Mouse (Mus musculus): ENCODE results near the gene Abca4. TPM values are rescaled to one million over a fixed set of nuclear protein-coding genes. Genes with fewer than 3 reads are reported as not detected.
A peak's percentile ranks its signal among the peaks of the same experiment; 100 is the strongest.

The Abca4 gene
- total RNA-seq, 1 experiment from 2014 or later: 2.0 TPM

DNA sequence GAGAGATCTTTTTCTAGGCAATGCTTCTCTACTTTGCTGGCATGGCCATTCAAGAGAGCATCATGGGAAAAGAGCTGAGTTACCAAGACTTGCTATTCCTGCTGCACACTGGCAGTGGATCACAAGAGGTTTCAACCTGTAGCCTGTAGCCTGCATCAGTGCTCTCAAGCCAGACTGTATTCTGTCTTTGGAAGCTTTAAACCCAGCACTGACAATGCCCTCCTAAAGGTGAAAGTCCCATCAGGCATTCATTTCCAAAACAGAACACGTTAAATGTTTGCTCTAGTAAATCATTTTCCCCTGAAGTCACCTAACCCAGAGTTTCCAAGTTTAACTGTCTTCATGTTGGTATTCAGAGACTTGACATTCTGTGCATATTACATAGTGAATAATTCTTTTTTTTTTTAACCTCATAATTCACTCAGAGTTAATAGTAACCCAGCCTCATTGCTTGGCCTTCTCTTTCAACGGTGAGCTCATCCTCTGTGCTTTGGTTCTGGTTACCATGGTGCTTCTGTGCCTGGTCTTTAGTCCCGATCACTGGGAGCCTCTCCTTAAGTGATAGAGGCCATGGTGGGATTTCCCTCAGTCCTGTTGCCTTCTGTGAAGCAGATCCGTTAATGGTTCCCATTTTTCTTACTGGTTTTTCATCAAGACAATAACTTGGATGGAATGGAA is 152.5 kb downstream of the Abca4 start:
- no peak for ATAC-seq (replicated peaks in 1 of 2; ENCODE audit: insufficient read depth in 1 of 2, low FRiP score in 2 of 2, low TSS enrichment in 1 of 2, low read depth in 1 of 2, poor library complexity in 2 of 2, severe bottlenecking in 2 of 2)

DNA sequence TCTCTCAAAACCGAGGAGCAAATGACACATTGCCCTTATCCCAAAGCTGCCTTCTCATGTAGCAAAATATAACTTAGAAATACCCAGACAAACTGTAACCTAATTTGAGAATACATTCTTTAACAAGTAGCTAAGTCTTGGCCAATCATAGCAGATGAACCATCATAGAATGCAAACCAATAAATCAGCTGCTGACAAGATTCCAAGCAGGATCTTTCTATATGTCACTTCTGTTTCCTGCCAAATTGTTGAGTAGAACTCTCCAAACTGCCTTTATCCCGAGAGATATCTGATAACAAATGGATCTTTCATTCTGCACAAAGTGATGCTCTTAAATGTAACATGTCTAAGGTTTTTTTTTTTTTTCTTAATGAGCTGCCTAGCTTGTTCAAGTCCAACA is 154.3 kb downstream of the Abca4 start:
- no peak for ATAC-seq (replicated peaks in 1 of 2; ENCODE audit: insufficient read depth in 1 of 2, low FRiP score in 2 of 2, low TSS enrichment in 1 of 2, low read depth in 1 of 2, poor library complexity in 2 of 2, severe bottlenecking in 2 of 2)

DNA sequence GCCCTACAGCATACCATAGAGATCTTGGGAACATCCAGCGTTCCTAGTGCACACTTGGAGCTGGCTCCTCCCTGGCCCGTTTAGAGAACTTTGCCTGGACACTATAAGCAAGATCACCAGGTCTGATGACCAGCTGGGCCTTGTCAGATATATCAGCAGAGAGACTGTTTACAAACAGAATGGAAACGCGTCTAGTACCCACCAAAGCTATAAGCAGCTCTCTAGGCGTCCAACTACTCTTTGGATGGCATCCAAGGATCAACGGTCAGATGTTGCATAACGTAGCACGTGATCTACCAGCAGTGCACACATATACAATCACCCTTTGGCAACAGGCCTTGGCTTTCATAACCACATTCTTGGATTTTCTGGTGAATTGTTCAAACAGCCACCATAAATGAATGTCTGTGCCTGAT is 154.7 kb downstream of the Abca4 start:
- ATAC-seq (replicated peaks in 1 of 2; ENCODE audit: insufficient read depth in 1 of 2, low FRiP score in 2 of 2, low TSS enrichment in 1 of 2, low read depth in 1 of 2, poor library complexity in 2 of 2, severe bottlenecking in 2 of 2): peak; percentile 37 to 58; a peak in 3 of 4 replicates

DNA sequence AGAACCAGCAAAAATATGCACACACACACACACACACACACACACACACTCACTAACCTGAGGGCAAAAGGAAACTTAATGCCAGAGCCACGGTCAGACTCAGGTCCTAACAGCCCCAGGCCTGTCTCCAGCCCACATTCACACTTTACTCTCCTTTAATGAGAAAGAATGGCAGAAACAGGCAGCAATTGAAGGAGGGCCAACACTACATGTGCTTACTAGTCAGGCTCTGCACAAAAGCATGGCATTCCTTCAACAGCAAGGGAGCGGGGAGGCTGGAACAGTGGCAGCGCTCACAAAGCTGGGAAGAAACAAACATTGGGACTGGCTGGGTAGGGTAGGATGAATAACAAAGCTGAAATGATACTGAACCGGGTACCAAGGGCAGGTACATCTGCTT is 155.4 kb downstream of the Abca4 start:
- ATAC-seq (replicated peaks in 1 of 2; ENCODE audit: insufficient read depth in 1 of 2, low FRiP score in 2 of 2, low TSS enrichment in 1 of 2, low read depth in 1 of 2, poor library complexity in 2 of 2, severe bottlenecking in 2 of 2): no peak

DNA sequence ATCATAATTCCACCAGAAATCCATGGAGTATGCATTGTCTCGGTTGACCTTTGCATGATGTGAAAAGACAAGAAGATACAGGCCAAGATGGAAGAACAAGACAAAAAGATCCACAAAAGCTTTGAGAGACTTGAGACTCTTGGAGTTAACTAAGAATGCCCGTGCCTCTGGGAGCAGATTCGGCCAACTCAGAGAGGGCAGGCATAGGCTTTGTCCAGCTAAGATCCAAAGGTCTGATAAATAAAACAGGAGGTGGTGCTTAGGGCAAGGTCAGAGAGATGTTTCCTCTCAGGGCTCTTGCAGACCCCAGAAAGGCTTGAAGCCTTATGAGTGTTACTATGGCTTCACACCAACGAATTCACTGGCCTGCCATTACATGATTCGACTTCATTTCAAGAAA is 155.8 kb downstream of the Abca4 start:
- no peak for ATAC-seq (replicated peaks in 1 of 2; ENCODE audit: insufficient read depth in 1 of 2, low FRiP score in 2 of 2, low TSS enrichment in 1 of 2, low read depth in 1 of 2, poor library complexity in 2 of 2, severe bottlenecking in 2 of 2)

DNA sequence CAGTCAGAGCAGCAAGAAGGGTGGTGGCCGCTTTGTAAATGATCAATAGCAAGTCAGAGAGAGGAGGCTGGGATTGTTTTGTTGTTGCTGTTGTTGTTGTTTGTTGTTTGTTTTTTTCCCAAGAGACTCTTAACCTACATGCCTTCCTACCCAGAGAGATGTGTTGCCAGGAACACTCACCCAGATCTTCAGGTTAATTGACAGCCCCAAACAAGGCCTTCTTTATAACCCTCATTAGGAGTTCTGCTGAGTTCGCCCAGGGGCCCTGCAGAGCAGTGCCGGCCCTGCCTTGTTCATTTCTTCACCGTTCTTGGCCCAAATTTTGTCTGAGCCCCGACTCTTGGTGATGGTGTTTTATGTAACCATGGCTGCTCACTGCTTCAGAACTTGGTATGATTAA is 156.2 kb downstream of the Abca4 start:
- no peak for ATAC-seq (replicated peaks in 1 of 2; ENCODE audit: insufficient read depth in 1 of 2, low FRiP score in 2 of 2, low TSS enrichment in 1 of 2, low read depth in 1 of 2, poor library complexity in 2 of 2, severe bottlenecking in 2 of 2)

DNA sequence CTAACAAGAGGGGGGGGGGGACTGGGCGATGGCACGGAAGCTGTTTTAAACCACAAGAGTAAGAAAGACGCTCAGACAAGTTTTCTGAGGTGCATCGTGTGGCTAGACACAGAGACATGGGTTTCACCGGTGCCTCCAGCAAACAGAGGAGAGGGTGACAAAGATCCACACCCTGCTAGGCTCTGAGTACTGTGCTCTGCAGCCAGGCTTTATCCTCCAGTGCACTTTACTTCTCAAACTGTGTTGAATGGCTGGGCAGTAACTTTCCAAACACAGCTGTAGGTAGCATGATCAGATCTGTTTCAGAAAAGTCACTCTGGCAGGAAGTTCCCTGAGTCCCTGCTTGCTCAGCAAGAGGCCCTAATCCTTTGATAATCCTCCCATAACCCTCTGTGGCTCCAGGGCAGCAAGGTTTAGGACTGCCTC is 158.1 kb downstream of the Abca4 start:
- ATAC-seq (replicated peaks in 1 of 2; ENCODE audit: insufficient read depth in 1 of 2, low FRiP score in 2 of 2, low TSS enrichment in 1 of 2, low read depth in 1 of 2, poor library complexity in 2 of 2, severe bottlenecking in 2 of 2): peak; percentile 12 to 38; a peak in 2 of 4 replicates

DNA sequence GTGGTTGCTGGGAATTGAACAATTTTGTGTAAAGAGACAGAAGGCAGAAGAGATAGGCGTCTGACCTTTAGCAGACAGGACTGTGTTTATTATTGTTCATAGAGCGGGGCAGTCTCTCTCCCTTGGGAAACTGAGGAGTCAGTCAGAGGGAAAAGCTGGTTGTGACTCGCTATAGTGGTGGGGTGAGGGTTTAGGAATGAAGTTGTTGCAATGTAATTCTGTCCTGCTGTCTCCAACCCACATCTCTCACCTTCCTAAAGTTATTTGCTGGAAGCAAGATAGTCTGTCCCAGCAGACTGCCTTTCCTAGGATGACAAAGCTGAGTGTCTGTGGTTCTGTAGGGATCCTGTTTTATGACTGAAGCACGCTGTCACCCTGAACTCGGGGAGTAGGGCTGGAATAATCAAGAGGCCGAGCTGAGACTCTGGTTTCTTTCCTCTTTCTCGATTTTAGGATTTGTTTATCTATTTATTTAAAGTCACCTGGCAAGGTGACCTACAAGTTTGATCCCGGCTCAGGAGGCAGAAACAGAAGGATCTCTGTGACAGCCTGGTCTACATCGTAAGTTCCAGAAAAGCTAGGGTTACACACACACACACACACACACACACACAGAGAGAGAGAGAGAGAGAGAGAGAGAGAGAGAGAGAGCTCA is 159.6 kb downstream of the Abca4 start:
- ATAC-seq (replicated peaks in 1 of 2; ENCODE audit: insufficient read depth in 1 of 2, low FRiP score in 2 of 2, low TSS enrichment in 1 of 2, low read depth in 1 of 2, poor library complexity in 2 of 2, severe bottlenecking in 2 of 2): no peak

DNA sequence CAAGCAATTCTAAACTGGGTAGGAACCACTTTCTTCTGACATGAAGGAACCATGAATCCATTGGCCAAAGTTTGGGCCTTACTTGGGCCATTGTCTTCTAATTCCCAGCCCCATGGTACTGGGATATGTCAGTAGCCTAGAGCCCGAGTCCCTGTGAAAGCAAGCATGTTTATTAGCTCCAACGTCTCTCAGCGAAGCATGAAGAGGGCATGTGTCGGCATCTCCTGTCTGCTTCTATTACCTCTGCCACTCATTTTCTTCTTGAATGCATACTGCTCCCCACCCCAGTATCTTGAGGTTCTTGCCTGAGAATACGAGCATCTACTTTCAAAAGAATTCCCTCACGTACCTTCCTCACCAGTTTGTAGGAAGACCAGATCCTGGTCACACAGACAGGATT is 161.5 kb downstream of the Abca4 start:
- ATAC-seq (replicated peaks in 1 of 2; ENCODE audit: insufficient read depth in 1 of 2, low FRiP score in 2 of 2, low TSS enrichment in 1 of 2, low read depth in 1 of 2, poor library complexity in 2 of 2, severe bottlenecking in 2 of 2): no peak

DNA sequence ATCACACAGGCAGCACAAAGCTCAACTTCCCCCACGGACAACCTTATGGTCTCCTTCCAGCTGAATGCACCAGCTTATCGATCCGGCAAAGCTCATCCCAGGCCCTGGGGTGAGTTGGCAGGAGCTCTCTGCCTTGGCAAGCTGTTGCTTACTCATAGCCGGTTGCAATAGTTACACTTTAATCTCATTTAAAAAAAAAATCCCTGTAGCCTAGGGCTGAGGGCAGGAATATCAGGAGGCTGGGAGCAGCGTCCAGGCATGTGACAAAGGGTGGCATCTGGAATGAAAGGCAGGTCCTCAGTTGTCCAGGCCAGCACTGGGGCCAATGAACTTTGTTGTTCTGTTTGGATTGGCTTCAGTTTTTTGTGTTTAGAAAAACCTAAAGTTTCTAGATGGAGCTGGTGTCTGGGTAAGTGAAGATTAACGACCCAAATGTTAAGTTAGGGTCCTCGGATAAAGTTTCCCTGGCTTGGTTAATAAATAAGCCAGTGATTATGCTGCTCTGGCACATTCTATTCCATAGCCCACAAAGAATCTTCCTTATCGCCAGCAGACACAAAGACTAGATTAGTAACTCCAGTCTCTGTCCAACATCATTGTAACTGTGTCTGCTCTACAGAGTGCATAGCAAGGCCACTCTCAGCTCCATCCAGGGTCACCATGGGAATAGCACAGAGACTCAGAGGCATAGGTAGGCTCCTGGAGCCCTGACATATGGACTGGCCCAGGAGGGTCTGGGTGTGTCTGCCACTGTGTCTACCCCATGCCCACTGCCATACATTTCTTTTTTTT is 162.2 kb downstream of the Abca4 start:
- ATAC-seq (replicated peaks in 1 of 2; ENCODE audit: insufficient read depth in 1 of 2, low FRiP score in 2 of 2, low TSS enrichment in 1 of 2, low read depth in 1 of 2, poor library complexity in 2 of 2, severe bottlenecking in 2 of 2): no peak

DNA sequence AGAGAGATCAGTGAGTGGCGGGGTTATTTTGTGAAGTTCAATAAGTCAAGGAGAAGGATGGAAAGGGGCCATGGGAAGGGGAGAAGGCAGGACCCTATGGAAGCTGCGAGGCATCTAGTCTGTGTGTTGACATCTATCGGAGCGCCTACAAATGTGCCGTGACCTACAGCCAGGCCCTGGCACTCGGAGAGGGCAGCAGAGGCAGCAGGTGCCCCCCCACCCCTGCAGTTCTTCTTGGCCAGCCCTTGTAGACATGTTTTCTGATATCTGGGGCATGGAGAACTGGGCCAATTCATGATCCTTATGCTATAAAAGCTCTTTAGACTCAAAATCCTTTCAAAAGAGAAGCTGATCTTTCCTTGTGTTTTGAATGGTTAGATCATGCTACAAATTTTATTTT is 163.5 kb downstream of the Abca4 start:
- ATAC-seq (replicated peaks in 1 of 2; ENCODE audit: insufficient read depth in 1 of 2, low FRiP score in 2 of 2, low TSS enrichment in 1 of 2, low read depth in 1 of 2, poor library complexity in 2 of 2, severe bottlenecking in 2 of 2): no peak

DNA sequence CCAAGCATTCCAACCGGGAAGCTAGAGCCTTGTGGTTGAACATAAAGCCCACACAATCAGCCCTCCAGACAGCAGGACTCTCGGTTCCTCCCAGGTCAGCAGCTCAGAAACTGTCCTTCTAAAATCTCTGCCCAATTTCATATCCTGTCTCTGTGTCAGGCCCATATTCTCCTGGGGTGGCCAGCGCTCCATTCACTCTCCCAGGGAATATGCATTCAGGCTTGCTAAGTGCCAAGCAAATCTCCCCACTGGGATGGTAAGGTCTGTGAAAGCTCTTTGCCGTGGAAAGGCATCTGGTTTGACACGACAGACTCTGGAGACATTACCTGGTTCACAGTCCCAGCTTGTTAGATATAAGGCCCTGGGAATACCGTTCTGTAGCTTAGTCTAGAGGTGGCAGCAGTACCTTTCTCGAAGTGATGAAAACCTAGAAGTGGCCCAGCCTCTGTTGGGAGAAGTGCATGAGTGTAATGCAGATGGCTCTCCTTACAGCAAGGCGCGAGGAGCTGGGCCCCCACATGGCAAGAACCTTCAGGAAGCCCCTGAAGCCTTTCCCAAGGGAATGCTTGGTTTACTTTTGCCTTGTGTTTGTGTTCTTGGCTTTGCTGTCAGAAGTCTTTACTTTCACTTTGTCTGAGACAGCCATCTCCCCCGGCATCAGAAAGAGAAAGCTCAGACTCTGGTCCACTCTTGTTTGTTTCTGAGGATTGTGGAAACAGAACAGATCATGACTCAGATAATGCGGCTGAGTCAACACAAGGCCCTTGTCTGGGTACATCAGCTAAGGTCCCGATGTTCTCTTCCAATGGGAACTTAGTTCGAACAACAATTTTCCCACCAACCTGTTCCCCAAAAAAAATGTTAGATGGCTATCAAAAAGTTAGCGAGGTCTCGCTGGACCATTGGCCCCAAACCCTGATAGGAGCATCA is 164.3 kb downstream of the Abca4 start:
- no peak for ATAC-seq (replicated peaks in 1 of 2; ENCODE audit: insufficient read depth in 1 of 2, low FRiP score in 2 of 2, low TSS enrichment in 1 of 2, low read depth in 1 of 2, poor library complexity in 2 of 2, severe bottlenecking in 2 of 2)

DNA sequence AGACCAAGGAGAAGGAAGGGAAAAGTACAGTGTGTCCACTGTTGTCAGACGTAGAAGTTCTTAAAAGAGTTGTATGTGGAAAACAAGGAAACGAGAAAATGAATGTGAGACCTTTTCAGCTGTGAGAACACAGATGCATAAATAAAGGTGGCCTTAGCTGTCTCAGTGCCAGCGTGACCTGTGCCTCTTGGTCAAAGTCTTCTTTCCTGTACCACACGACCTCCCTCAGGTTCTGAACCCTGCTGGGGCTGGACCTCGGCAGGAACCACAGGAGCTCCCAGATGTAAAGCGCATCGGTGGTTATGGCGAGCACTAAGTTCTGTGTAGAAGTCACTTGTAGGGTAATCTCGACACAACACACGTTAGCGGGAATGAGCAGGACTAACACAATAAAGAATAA is 165.3 kb downstream of the Abca4 start:
- no peak for ATAC-seq (replicated peaks in 1 of 2; ENCODE audit: insufficient read depth in 1 of 2, low FRiP score in 2 of 2, low TSS enrichment in 1 of 2, low read depth in 1 of 2, poor library complexity in 2 of 2, severe bottlenecking in 2 of 2)

DNA sequence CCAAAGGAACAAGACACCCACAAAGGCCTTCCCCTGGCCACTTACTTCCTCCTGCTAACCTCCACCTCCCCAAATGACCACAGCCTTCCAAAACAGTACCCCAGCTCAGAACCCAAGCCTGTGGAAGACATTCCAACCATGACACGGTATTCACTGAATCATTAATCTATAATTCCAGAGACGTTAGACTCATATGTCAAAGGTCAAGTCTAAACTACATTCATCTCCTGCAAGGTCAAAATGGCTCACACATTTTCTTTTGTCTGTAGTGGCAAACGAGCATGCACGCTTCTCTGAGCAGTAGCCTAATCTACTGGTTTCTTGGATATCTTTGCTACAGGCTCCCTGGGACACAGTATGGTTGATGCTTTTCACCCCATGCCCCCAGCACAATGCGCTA is 166.2 kb downstream of the Abca4 start:
- ATAC-seq (replicated peaks in 1 of 2; ENCODE audit: insufficient read depth in 1 of 2, low FRiP score in 2 of 2, low TSS enrichment in 1 of 2, low read depth in 1 of 2, poor library complexity in 2 of 2, severe bottlenecking in 2 of 2): no peak

DNA sequence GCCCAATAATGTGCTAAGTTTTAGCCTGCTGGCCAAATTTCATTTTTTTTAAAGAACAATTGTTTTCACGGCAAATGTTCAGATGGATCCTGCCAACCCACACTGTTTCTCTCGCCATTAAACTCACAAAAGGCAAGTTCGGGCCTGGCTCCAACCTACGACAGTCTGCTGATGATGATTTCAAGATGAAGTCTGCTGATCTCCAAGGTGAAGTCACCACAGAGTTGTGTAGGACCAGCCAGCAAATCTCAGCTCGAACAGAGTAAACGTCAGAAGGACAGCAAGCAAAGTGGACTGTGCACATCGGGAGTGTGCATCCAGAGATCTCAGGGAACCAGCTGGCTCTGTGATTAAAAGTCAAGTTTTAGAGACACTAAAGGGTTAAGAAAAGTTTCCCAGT is 166.6 kb downstream of the Abca4 start:
- ATAC-seq (replicated peaks in 1 of 2; ENCODE audit: insufficient read depth in 1 of 2, low FRiP score in 2 of 2, low TSS enrichment in 1 of 2, low read depth in 1 of 2, poor library complexity in 2 of 2, severe bottlenecking in 2 of 2): no peak

DNA sequence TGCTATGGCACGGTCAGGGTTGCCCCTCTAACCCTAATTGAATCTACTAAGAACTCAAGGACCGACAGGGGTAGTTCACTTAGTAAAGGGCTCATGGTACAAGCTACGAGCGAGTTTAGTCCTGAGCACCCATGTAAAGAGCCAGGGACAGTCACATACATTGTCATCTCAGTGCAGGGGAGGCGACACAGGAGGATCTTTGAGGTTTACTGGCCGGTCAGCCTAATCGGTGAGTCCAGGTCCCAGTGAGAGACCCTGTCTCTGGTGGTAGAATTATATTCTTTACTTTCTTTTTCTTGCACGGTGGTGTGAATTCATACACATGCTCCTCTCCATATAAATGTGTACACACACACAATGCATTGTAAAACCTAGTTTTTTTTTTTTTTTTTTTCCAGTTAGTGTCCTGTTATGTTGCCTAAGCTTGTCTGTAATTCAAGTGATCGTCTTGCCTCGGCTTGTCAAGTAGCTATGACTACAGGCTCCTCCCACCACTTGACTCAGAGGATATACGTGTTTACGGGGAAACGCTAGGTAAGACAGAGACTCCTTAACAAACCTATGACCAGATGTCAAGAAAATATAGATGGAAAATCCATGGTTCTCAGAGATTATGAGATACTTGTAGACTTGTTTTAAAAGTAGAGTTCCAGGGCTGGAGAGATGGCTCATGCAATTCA is 167.3 kb downstream of the Abca4 start:
- no peak for ATAC-seq (replicated peaks in 1 of 2; ENCODE audit: insufficient read depth in 1 of 2, low FRiP score in 2 of 2, low TSS enrichment in 1 of 2, low read depth in 1 of 2, poor library complexity in 2 of 2, severe bottlenecking in 2 of 2)

Data from hematopoietic stem cell, adult 5-6 weeks (primary cell).